Mouse (Mus musculus) olfactory bulb, adult 2 months (tissue): ENCODE data around the gene Mmp11. TPM values are rescaled to one million over a fixed set of nuclear protein-coding genes. Genes with fewer than 3 reads are reported as not detected.
A peak's percentile ranks its signal among the peaks of the same experiment; 100 is the strongest.
"Not testable (repeated sequence)": the region's sequence is repeated elsewhere in the genome, so short reads cannot be mapped to it uniquely, and the experiment has no call there.

ENCODE experiments used
- H3K27ac ChIP-seq: fragments of 200-500 bp; 2 replicates; pipeline ENCODE4 v1.5.1; 2012; ENCODE audit warnings: low read depth, low read length; ENCODE audit not compliant: insufficient read depth
- H3K4me1 ChIP-seq: fragments of 200-500 bp; 2 replicates; pipeline ENCODE4 v1.6.1; 2012; ENCODE audit warnings: low read length; ENCODE audit not compliant: control insufficient read depth, insufficient read depth
- H3K4me3 ChIP-seq: fragments of 200-500 bp; 2 replicates; pipeline ENCODE4 v1.5.1; 2012; ENCODE audit warnings: mild to moderate bottlenecking, low read depth, low read length, moderate library complexity; ENCODE audit not compliant: insufficient read depth
- CTCF ChIP-seq: fragments of 200-500 bp; IDR thresholded peaks from 2 replicates; pipeline ENCODE4 v1.5.1; 2012; ENCODE audit warnings: low read depth, mild to moderate bottlenecking, low read length, moderate library complexity; ENCODE audit not compliant: insufficient read depth
- POLR2A ChIP-seq: fragments of 200-500 bp; IDR thresholded peaks from 2 replicates; pipeline ENCODE4 v1.6.1; 2012; ENCODE audit warnings: mild to moderate bottlenecking, low read depth, low read length, moderate library complexity; ENCODE audit not compliant: insufficient read depth
- WGBS: fragments of 180-500 bp; shearing (Covaris S2); methylation state at CpG from one replicate; pipeline ENCODE4 v1.1.7; 2018; 5-methylcytosine and 5-hydroxymethylcytosine counted together
- polyA plus RNA-seq: library from polyadenylated mRNA; stranded (reverse); fragments of >200 nt; gene quantifications from 2 replicates; pipeline ENCODE4 v1.2.4, GENCODE M21; 2012; ENCODE audit warnings: low replicate concordance; ENCODE audit not compliant: missing spikeins, insufficient read depth, insufficient read length

Mmp11 gene
- polyA plus RNA-seq, 1 experiment = not detected

GRCm38 (mm10) chr10:75893089-75893750, 43.1 kb downstream of the Mmp11 start, which contains the start of gene Derl3:
Derl3 (plus strand) TSS chr10:75893413.
- WGBS = 2% methylated on average over 50 of the region's 51 CpGs
- no peak for TF ChIP-seq POLR2A
- TF ChIP-seq CTCF = no peak
- peaks cover 7% of the 10 kb centered on the region for H3K4me1 ChIP-seq
- no peak within 1 kb of the TSS for H3K27ac ChIP-seq
- peak within 1 kb of the TSS; percentile 65 for H3K4me3 ChIP-seq

DNA sequence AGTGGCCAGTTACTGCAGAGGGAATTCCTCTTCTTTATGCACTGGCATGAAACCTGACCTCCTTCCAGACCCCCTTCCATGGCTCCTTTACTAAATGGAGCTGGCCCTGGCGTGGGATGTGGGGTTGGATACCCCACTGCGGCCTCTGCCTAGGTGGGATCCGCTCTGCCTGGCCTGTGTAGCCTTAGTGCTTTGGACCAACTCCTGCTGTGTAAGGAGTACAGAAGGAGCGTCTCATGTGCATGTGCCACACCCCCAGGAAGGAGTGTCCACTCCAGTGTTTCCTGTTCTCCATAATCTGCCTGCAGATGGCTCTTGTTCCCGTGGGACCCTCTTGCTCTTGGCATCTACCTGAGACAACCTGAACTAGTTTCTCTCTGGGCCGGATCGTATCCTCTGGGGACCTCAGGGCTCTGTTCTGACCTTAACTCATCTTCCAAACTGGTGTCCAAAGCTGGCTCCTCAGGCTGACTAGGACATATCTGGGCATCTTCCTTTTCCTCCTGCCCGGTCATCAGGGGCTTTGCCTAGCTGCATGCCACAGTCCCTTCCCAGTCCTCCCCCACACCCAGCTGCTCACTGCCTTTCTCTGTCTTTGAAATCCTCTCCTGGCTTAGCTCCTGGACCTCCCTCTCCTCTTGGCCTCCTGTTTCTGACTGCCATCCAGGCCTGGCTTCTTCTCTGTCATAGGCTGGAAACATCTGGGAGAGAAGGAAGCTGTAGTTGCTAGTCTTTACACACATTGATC, 46.7 kb downstream of the Mmp11 start:
- 64% methylated on average over 8 of the region's 8 CpGs for WGBS
- no peak overlapping the region for H3K4me3 ChIP-seq
- no peak overlapping the region for H3K27ac ChIP-seq
- H3K4me1 ChIP-seq = peaks cover 7% of the 10 kb centered on the region
- TF ChIP-seq CTCF (no peak), POLR2A (no peak)

DNA sequence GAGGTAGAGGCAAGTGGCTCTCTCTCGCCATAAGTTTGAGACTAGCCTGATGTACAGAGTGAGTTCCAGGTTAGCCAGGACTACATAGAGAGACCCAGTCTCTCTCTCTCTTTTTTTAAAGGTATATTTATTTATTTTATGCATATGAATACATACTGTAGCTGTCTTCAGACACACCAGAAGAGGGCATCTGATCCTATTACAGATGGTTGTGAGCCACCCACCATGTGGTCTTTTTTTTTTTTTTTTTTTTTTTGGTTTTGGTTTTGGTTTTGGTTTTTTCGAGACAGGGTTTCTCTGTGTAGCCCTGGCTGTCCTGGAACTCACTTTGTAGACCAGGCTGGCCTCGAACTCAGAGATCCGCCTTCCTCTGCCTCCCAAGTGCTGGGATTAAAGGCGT, 48.8 kb downstream of the Mmp11 start:
- 82% methylated on average over 5 of the region's 5 CpGs for WGBS
- not testable (repeated sequence) for H3K27ac ChIP-seq, H3K4me3 ChIP-seq, H3K4me1 ChIP-seq

GRCm38 (mm10) chr10:75884742-75885141, 51.6 kb downstream of the Mmp11 start:
- H3K27ac ChIP-seq = no peak overlapping the region
- TF ChIP-seq CTCF (no peak), POLR2A (no peak)
- peaks cover 5% of the 10 kb centered on the region for H3K4me1 ChIP-seq
- 91% methylated on average over 8 of the region's 8 CpGs for WGBS
- no peak overlapping the region for H3K4me3 ChIP-seq

DNA sequence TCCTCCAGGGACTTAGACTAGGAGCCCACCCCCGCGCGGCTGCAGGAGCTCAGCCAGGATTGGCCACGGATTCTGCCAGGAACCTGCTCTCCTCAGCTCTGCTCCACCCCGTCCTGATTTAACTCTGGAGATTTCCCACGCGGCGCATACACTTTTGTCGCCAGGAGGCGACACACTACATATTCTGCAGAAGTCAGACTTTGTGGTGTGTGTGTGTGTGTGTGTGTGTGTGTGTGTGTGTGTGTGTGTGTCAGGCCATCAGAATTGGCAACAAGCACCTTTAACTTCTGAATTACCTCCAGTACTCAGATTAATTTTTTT, 53.1 kb downstream of the Mmp11 start:
- peak; percentile 36; the same call in 1 of the 2 replicates for TF ChIP-seq CTCF
- no peak for TF ChIP-seq POLR2A
- WGBS = 2% methylated on average over 10 of the region's 10 CpGs
- H3K27ac ChIP-seq = no peak overlapping the region

GRCm38 (mm10) chr10:75882433-75883231, 53.7 kb downstream of the Mmp11 start:
- Histone ChIP-seq H3K27ac (no peak overlapping the region), H3K4me1 (peaks cover 5% of the 10 kb centered on the region), H3K4me3 (no peak overlapping the region; the same call in 1 of the 2 replicates)
- TF ChIP-seq POLR2A (no peak), CTCF (no peak)
- 27% methylated on average over 15 of the region's 15 CpGs for WGBS

More for the DNA sequence above, 53.1 kb downstream of the Mmp11 start:
- peaks cover 5% of the 10 kb centered on the region for H3K4me1 ChIP-seq
- H3K4me3 ChIP-seq = no peak overlapping the region; the same call in 1 of the 2 replicates

DNA sequence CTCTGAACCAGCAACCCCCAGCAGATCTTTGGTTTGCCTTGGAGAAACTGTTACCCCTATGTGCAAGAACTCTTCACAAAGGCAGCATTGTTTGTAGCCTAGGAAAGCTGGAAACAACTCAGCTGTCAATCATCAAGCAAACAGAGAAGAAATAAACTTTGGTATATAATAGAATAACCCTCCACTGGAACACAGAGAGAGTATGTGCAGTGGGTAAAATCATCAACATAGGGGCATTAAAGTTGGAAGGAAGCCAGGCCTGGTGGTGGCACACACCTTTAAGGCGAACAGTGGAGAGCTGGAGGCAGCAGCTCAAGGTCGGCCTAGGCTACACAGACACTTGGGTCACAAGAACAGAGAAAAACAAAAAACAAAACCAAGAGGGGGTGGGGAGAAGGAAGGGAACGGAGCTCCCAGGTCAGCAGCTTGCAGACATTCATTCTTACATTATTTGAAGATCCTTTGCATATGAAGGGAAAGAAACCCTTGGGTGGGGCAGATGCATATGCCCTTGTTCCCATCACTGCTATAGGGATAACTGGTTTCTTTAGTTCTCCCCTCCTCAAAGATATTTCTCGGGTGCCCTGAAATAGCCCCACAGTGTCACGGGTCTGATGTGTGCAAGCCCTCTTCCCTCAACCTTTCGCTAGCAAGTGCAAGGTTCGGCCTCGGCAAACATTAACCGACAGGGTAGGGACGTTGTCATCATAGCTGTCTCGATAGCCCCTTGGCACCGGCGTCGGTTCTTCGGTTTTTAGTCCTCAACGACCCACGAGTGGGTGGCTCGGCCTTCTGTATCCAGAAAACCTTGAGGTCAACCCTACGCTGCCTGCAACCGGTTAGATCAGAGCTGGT, 54.5 kb downstream of the Mmp11 start:
- 45% methylated on average over 20 of the region's 20 CpGs for WGBS
- no peak for TF ChIP-seq POLR2A
- TF ChIP-seq CTCF = no peak
- Histone ChIP-seq H3K4me3 (no peak overlapping the region), H3K27ac (no peak overlapping the region; the same call in 1 of the 2 replicates), H3K4me1 (peaks cover 5% of the 10 kb centered on the region)

DNA sequence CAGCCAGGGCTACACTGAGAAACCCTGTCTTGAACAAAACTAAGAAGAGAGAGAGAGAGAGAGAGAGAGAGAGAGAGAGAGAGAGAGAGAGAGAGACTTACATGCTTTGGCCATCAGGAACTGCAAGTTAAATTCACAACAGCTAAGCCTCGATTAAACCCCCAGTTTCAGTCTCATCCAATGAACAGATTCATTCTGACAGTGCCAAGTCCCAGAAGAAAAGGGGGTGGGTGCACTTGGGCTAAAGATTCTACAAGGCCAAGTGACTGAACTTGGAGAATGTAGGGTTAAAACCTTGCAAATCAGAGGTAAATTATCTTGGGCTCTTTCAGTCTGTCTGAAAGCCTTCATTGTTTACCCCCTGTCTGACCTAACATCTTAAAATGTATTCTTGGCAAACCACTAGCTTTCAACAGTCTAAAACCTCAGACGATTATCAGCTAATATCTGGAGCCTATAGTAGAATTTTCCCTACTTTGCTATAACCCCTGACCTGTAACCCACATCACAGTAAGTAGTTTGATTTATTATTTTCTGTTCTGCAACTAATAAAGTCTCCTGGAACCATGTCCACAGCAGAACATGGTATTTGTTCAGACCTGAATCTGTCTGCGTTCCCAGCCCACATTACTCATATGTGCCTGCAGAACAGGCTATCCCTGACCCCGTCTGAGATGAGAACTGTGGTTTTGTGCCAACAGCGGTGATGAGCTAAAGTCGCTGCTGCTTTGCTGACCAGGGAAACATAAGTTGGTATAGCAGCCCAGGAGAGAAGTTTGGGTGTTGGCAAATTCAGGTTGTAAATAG, 55.3 kb downstream of the Mmp11 start:
- TF ChIP-seq POLR2A (no peak), CTCF (no peak)
- Histone ChIP-seq H3K4me1 (peaks cover 5% of the 10 kb centered on the region), H3K27ac (no peak overlapping the region), H3K4me3 (no peak overlapping the region)
- 47% methylated on average over 6 of the region's 6 CpGs for WGBS
